Mouse (Mus musculus) midbrain, embryonic 14.5 days (tissue): ENCODE measurements around the gene Nup35. TPM values are rescaled to one million over a fixed set of nuclear protein-coding genes. Genes with fewer than 3 reads are reported as not detected.

Source experiments
- ATAC-seq: fragments of 200-750 bp; cut with Nextera tagmentation; 2 replicates; pipeline ENCODE4 v1.8.0; 2017; ENCODE audit warnings: moderate number of reproducible peaks, moderate library complexity; ENCODE audit not compliant: low FRiP score, low TSS enrichment
- DNase-seq: peaks from one replicate; pipeline ENCODE4 v3.0.0-alpha.2; 2015
- H3K27ac ChIP-seq: fragments of 300-500 bp; sonication (generic); replicated peaks from 2 replicates; pipeline ENCODE4 v1.5.1; 2014; ENCODE audit warnings: mild to moderate bottlenecking, low read depth, low read length, moderate library complexity
- H3K27me3 ChIP-seq: fragments of 300-500 bp; sonication (generic); 2 replicates; pipeline ENCODE4 v1.6.1; 2014; ENCODE audit warnings: low read length, control low read depth, mixed read lengths; ENCODE audit not compliant: control insufficient read depth, insufficient read depth
- H3K36me3 ChIP-seq: fragments of 300-500 bp; sonication (generic); 2 replicates; pipeline ENCODE4 v1.6.1; 2014; ENCODE audit warnings: low read length, control low read depth; ENCODE audit not compliant: control insufficient read depth, insufficient read depth
- H3K4me1 ChIP-seq: fragments of 300-500 bp; sonication (generic); 2 replicates; pipeline ENCODE4 v1.6.1; 2014; ENCODE audit warnings: mild to moderate bottlenecking, antibody characterized with exemption, low read length, control low read depth; ENCODE audit not compliant: control insufficient read depth, insufficient read depth
- H3K4me2 ChIP-seq: fragments of 300-500 bp; sonication (generic); 2 replicates; pipeline ENCODE4 v1.6.1; 2014; ENCODE audit warnings: mild to moderate bottlenecking, low read length, moderate library complexity
- H3K4me3 ChIP-seq: fragments of 300-500 bp; sonication (generic); replicated peaks from 2 replicates; pipeline ENCODE4 v1.5.1; 2014; ENCODE audit warnings: low read depth, low read length
- H3K9ac ChIP-seq: fragments of 300-500 bp; sonication (generic); replicated peaks from 2 replicates; pipeline ENCODE4 v1.6.1; 2014; ENCODE audit warnings: mild to moderate bottlenecking, low read length, moderate library complexity
- H3K9me3 ChIP-seq: fragments of 300-500 bp; sonication (generic); 2 replicates; pipeline ENCODE4 v1.6.1; 2016; ENCODE audit warnings: low read length, control low read depth, mixed read lengths; ENCODE audit not compliant: control insufficient read depth
- WGBS: fragments of 180-500 bp; shearing (Covaris S2); extraction: QIAGEN DNeasy Blood & Tissue Kit; methylation state at CpG from one replicate; pipeline ENCODE4 v1.1.7; 2014; 5-methylcytosine and 5-hydroxymethylcytosine counted together
- polyA plus RNA-seq: library from polyadenylated mRNA; unstranded; fragments of >200 nt; fragmentation: Nextera tagmentation; extraction: Ambion mirVana; gene quantifications from 2 replicates; pipeline ENCODE4 v1.2.1, GENCODE M21; 2014

Gene Nup35
- polyA plus RNA-seq = 60.2 and 61.6 TPM in 2 replicates

- DNase-seq (peak; percentile 96), ATAC-seq (peak; percentile 99)
- H3K36me3 ChIP-seq = no peaks in the 10 kb centered on the region
- H3K9me3 ChIP-seq = no peaks in the 10 kb centered on the region
- H3K4me1 ChIP-seq = peaks cover 11% of the 10 kb centered on the region
- H3K4me2 ChIP-seq = peak within 1 kb of the TSS; percentile 69
- 2% methylated on average over 21 of the region's 21 CpGs for WGBS
- peak within 1 kb of the TSS; percentile 51 for H3K4me3 ChIP-seq
- H3K27ac ChIP-seq = peak within 1 kb of the TSS; percentile 81
- H3K27me3 ChIP-seq = no peaks in the 10 kb centered on the region
- peak within 1 kb of the TSS; percentile 60 for H3K9ac ChIP-seq
These were observed at the start of gene Nup35, which contains the start of gene Dusp19 for GRCm38 (mm10) chr2:80616854-80617737. Gene Nup35 (plus strand): TSS chr2:80617236. Gene Dusp19 (plus strand): TSS chr2:80617045.

GRCm38 (mm10) chr2:80567411-80567810, 49.6 kb upstream of the Nup35 start:
- H3K9me3 ChIP-seq = no peaks in the 10 kb centered on the region
- ATAC-seq = no peak
- no peaks in the 10 kb centered on the region for H3K4me1 ChIP-seq
- DNase-seq = no peak
- no peak overlapping the region for H3K4me3 ChIP-seq
- no peak overlapping the region for H3K27ac ChIP-seq
- no peaks in the 10 kb centered on the region for H3K27me3 ChIP-seq
- peaks cover 4% of the 10 kb centered on the region for H3K36me3 ChIP-seq
- H3K4me2 ChIP-seq = no peak overlapping the region
- H3K9ac ChIP-seq = no peak overlapping the region
- 94% methylated on average over 4 of the region's 4 CpGs for WGBS

GRCm38 (mm10) chr2:80570656-80571055, 46.4 kb upstream of the Nup35 start:
- DNase-seq = no peak
- H3K27me3 ChIP-seq = no peaks in the 10 kb centered on the region
- ATAC-seq = no peak
- no peak overlapping the region for H3K4me3 ChIP-seq
- H3K36me3 ChIP-seq = peaks cover 4% of the 10 kb centered on the region
- 78% methylated on average over 4 of the region's 4 CpGs for WGBS
- H3K4me2 ChIP-seq = no peak overlapping the region
- no peak overlapping the region for H3K9ac ChIP-seq
- H3K4me1 ChIP-seq = no peaks in the 10 kb centered on the region
- H3K27ac ChIP-seq = no peak overlapping the region
- H3K9me3 ChIP-seq = no peaks in the 10 kb centered on the region

- H3K36me3 ChIP-seq = no peaks in the 10 kb centered on the region
- no peaks in the 10 kb centered on the region for H3K27me3 ChIP-seq
- H3K4me2 ChIP-seq = no peak overlapping the region
- DNase-seq (no peak), ATAC-seq (no peak)
- H3K9me3 ChIP-seq = no peaks in the 10 kb centered on the region
- no peak overlapping the region for H3K27ac ChIP-seq
- no peak overlapping the region for H3K4me3 ChIP-seq
- peaks cover 16% of the 10 kb centered on the region for H3K4me1 ChIP-seq
- 96% methylated on average over 1 of the region's 1 CpGs for WGBS
- no peak overlapping the region for H3K9ac ChIP-seq
These were observed 39.8 kb upstream of the Nup35 start for GRCm38 (mm10) chr2:80577286-80577685.

- H3K9ac ChIP-seq = no peak overlapping the region
- WGBS = 50% methylated on average over 6 of the region's 6 CpGs
- ATAC-seq = no peak
These were observed 37.7 kb upstream of the Nup35 start for GRCm38 (mm10) chr2:80579253-80579891.

GRCm38 (mm10) chr2:80580311-80580961, 36.6 kb upstream of the Nup35 start:
- peak overlapping the region; percentile 98 for H3K27ac ChIP-seq
- peak overlapping the region; percentile 86 for H3K4me3 ChIP-seq
- peaks cover 16% of the 10 kb centered on the region for H3K4me1 ChIP-seq
- ATAC-seq (peak; percentile 77), DNase-seq (peak; percentile 78)
- peak overlapping the region; percentile 99 for H3K9ac ChIP-seq
- no peaks in the 10 kb centered on the region for H3K9me3 ChIP-seq
- WGBS = under 1% methylated on average over 62 of the region's 65 CpGs
- peak overlapping the region; percentile 81 for H3K4me2 ChIP-seq
- H3K27me3 ChIP-seq = no peaks in the 10 kb centered on the region
- no peaks in the 10 kb centered on the region for H3K36me3 ChIP-seq

More at GRCm38 (mm10) chr2:80579253-80579891, 37.7 kb upstream of the Nup35 start:
- no peaks in the 10 kb centered on the region for H3K27me3 ChIP-seq
- H3K27ac ChIP-seq = no peak overlapping the region
- H3K4me2 ChIP-seq = peak overlapping the region; percentile 81
- no peaks in the 10 kb centered on the region for H3K36me3 ChIP-seq
- peak overlapping the region; percentile 86 for H3K4me3 ChIP-seq
- no peak for DNase-seq
- H3K4me1 ChIP-seq = peaks cover 16% of the 10 kb centered on the region
- no peaks in the 10 kb centered on the region for H3K9me3 ChIP-seq

GRCm38 (mm10) chr2:80581043-80581711, 35.9 kb upstream of the Nup35 start, which contains the start of gene Nckap1:
Gene Nckap1 (minus strand): TSS chr2:80581380.
- Histone ChIP-seq H3K36me3 (no peaks in the 10 kb centered on the region), H3K9me3 (no peaks in the 10 kb centered on the region), H3K9ac (peak within 1 kb of the TSS; percentile 99), H3K27me3 (no peaks in the 10 kb centered on the region), H3K4me1 (peaks cover 16% of the 10 kb centered on the region), H3K27ac (peak within 1 kb of the TSS; percentile 98), H3K4me2 (peak within 1 kb of the TSS; percentile 81), H3K4me3 (peak within 1 kb of the TSS; percentile 86)
- ATAC-seq (peak; percentile 95), DNase-seq (peak; percentile 93)
- under 1% methylated on average over 73 of the region's 88 CpGs for WGBS

- Histone ChIP-seq H3K9me3 (no peaks in the 10 kb centered on the region), H3K9ac (no peak overlapping the region), H3K4me3 (no peak overlapping the region), H3K4me2 (no peak overlapping the region), H3K27me3 (no peaks in the 10 kb centered on the region), H3K36me3 (no peaks in the 10 kb centered on the region), H3K4me1 (peaks cover 16% of the 10 kb centered on the region), H3K27ac (no peak overlapping the region)
- no peak for DNase-seq
- 89% methylated on average over 3 of the region's 3 CpGs for WGBS
- no peak for ATAC-seq
These were observed 34.7 kb upstream of the Nup35 start for GRCm38 (mm10) chr2:80582356-80582755.
